8 mouse cellular contexts compared by ENCODE assay signal in genomic region chr5:43781423-43781976, GRCm38 (mm10). TPM values are rescaled to one million over a fixed set of nuclear protein-coding genes. Genes with fewer than 3 reads are reported as not detected.
DNase-seq lines count a peak whose midpoint lies in the region; ATAC-seq and TF ChIP-seq lines count a peak whose summit lies in the region.

No protein-coding gene starts in this region.

- no peaks in the 10 kb centered on the region for H3K9me3 ChIP-seq in kidney, embryonic 16.5 days (ENCODE audit: low read length)

- TF ChIP-seq CTCF in heart, adult 2 months (IDR thresholded peaks at IDR 0.05), result no peak
- TF ChIP-seq CTCF in bone marrow, adult 2 months (IDR thresholded peaks at IDR 0.05; ENCODE audit: control insufficient read depth, insufficient read depth, low read length), result no peak

- no peak for TF ChIP-seq POLR2A in heart, adult 2 months (IDR thresholded peaks at IDR 0.05; ENCODE audit: insufficient read depth, low read depth, low read length)
- no peak for TF ChIP-seq POLR2A in bone marrow, adult 2 months (IDR thresholded peaks at IDR 0.05; ENCODE audit: borderline replicate concordance, control insufficient read depth, low read depth, low read length)

- intact Hi-C loops in heart, adult 2 months (cut with DNase I), result loop anchor here (10.0 kb wide), 2 partner anchors 443 to 547 kb away; partner anchors contain the start of genes Cpeb2 and Tapt1

- ATAC-seq in frontal cortex, adult (ENCODE audit: low TSS enrichment), result peak; percentile 75
- ATAC-seq in kidney, embryonic 16.5 days (ENCODE audit: low FRiP score, low TSS enrichment), result peak; percentile 75

- peak overlapping the region; percentile 89 for H3K4me2 ChIP-seq in kidney, embryonic 16.5 days (replicated peaks; ENCODE audit: low read depth, low read length)

- H3K4me3 ChIP-seq in heart, adult 2 months, result peak overlapping the region; percentile 95
- H3K4me3 ChIP-seq in bone marrow, adult 2 months (replicated peaks; ENCODE audit: control insufficient read depth, low read depth, low read length), result peak overlapping the region; percentile 76
- H3K4me3 ChIP-seq in kidney, embryonic 16.5 days (ENCODE audit: low read length), result peak overlapping the region; percentile 57

- H3K36me3 ChIP-seq in heart, adult 2 months (ENCODE audit: control insufficient read depth, insufficient read depth, low read length), result peaks cover 6% of the 10 kb centered on the region
- H3K36me3 ChIP-seq in kidney, embryonic 16.5 days (ENCODE audit: insufficient read depth, low read length), result 0 out of 2 replicates have a peak, but pooled peaks cover 3% of the 10 kb centered on the region

- peak overlapping the region; percentile 97 for H3K27ac ChIP-seq in heart, adult 2 months
- peak overlapping the region; percentile 92 for H3K27ac ChIP-seq in bone marrow, adult 2 months (ENCODE audit: control insufficient read depth, insufficient read depth, low read depth, low read length, poor library complexity)
- H3K27ac ChIP-seq in kidney, embryonic 16.5 days (ENCODE audit: low read length), result peak overlapping the region; percentile 96

- no peaks in the 10 kb centered on the region for H3K27me3 ChIP-seq in heart, adult 2 months (ENCODE audit: control insufficient read depth, insufficient read depth, low read length)
- no peaks in the 10 kb centered on the region for H3K27me3 ChIP-seq in kidney, embryonic 16.5 days (ENCODE audit: insufficient read depth, low read length)

- no peak for DNase-seq in heart, adult 2 months
- DNase-seq in heart, adult 8-10 months (ENCODE audit: low spot score), result no peak
- DNase-seq in A20 (ENCODE audit: low read depth, low spot score), result peak; percentile 63
- peak; percentile 44 for DNase-seq in mesoderm, embryonic 11.5 days (ENCODE audit: low read depth, low spot score)
- peak; percentile 26 to 29 for DNase-seq in thymus, postnatal 10 days (ENCODE audit: low spot score in 2 of 2)

- peaks cover 7% of the 10 kb centered on the region for H3K4me1 ChIP-seq in heart, adult 2 months (ENCODE audit: control insufficient read depth, insufficient read depth, low read length)
- H3K4me1 ChIP-seq in bone marrow, adult 2 months (ENCODE audit: control insufficient read depth, insufficient read depth, low read length), result no peaks in the 10 kb centered on the region; the same call in 1 of the 2 replicates
- peaks cover 15% of the 10 kb centered on the region for H3K4me1 ChIP-seq in kidney, embryonic 16.5 days (ENCODE audit: insufficient read depth, low read length)

- no peak for TF ChIP-seq EP300 in heart, adult 2 months (IDR thresholded peaks at IDR 0.05; ENCODE audit: insufficient read depth, low read depth, low read length)

- H3K79me2 ChIP-seq in heart, adult 2 months (replicated peaks; ENCODE audit: control insufficient read depth, insufficient read depth, low read length), result no peaks in the 10 kb centered on the region

- peak overlapping the region; percentile 99 for H3K9ac ChIP-seq in heart, adult 2 months (ENCODE audit: low read depth, low read length)
- peak overlapping the region; percentile 89 for H3K9ac ChIP-seq in kidney, embryonic 16.5 days (replicated peaks; ENCODE audit: low read length)

- WGBS in heart, adult 2 months, result under 1% methylated on average over 59 of the region's 61 CpGs
- WGBS in bone marrow, adult 2 months, result under 1% methylated on average over 61 of the region's 61 CpGs
- under 1% methylated on average over 41 of the region's 61 CpGs for WGBS in kidney, embryonic 16.5 days

RNA-seq across cellular contexts. Expression of gene Bst1, which starts 37.2 kb away (rescaled TPM):
- 1 to 10 TPM; 1.6 to 3.3 TPM for total RNA-seq in heart, adult 2 months (2021)
- 1.3 and 1.7 TPM in 2 replicates for polyA plus RNA-seq in heart, adult 2 months (2012; rRNA removed)
- 1 to 10 TPM; 1.7 to 3.6 (median 2.3) TPM for total RNA-seq in heart, adult 8-10 months (2022)
- polyA plus RNA-seq in bone marrow, adult 2 months (2011; ENCODE audit: insufficient read depth, insufficient read length, low replicate concordance, missing spikeins), result 4.7 and 26.2 TPM in 2 replicates
- 0.47 and 1.4 TPM in 2 replicates for polyA plus RNA-seq in kidney, embryonic 16.5 days (2015; fragmentation: Nextera tagmentation; extraction: Ambion mirVana)

RNA-seq across cellular contexts. Expression of gene Fbxl5, which starts 39.9 kb away (rescaled TPM):
- total RNA-seq in heart, adult 2 months (2021), result 10 to 100 TPM; 32.6 to 39.0 TPM
- polyA plus RNA-seq in heart, adult 2 months (2012; rRNA removed), result 20.1 and 32.0 TPM in 2 replicates
- 10 to 100 TPM; 36.4 to 43.2 (median 38.0) TPM for total RNA-seq in heart, adult 8-10 months (2022)
- 10.3 and 22.8 TPM in 2 replicates for polyA plus RNA-seq in bone marrow, adult 2 months (2011; ENCODE audit: insufficient read depth, insufficient read length, low replicate concordance, missing spikeins)
- polyA plus RNA-seq in kidney, embryonic 16.5 days (2015; fragmentation: Nextera tagmentation; extraction: Ambion mirVana), result 64.5 and 66.6 TPM in 2 replicates

Comparison
In these comparisons a context has a peak if more than half of its experiments do, and no peak if none do; other contexts are left out.
1. DNase-seq: peak in A20 (single experiment), mesoderm, embryonic 11.5 days (single experiment) and thymus, postnatal 10 days (2 of 2); none in heart, adult 2 months (0 of 2) and heart, adult 8-10 months (single experiment).
2. Peak in every context shown above with its lines, with median percentiles within 50 percentile points of each other: H3K27ac ChIP-seq and H3K4me3 ChIP-seq.